Mouse (Mus musculus) liver, embryonic 14.5 days (tissue): ENCODE data around the gene 9130213A22Rik.

Experiments
- CTCF ChIP-seq: IDR thresholded peaks from 2 replicates; pipeline ENCODE4 v1.5.1; 2016; ENCODE audit warnings: antibody characterized with exemption, low read depth, control low read depth
- EP300 ChIP-seq: IDR thresholded peaks from 2 replicates; pipeline ENCODE4 v1.6.1; 2016; ENCODE audit warnings: antibody characterized with exemption, low read depth

GRCm38 (mm10) chr11:69100639-69101360 is 21.6 kb downstream of the 9130213A22Rik start:
- TF ChIP-seq EP300 (no peak), CTCF (no peak)
